Mouse (Mus musculus) stomach, postnatal 0 days (tissue): Measurements from ENCODE around the gene Ulk4. TPM values are rescaled to one million over a fixed set of nuclear protein-coding genes. Genes with fewer than 3 reads are reported as not detected.

Experiments used
- ATAC-seq: fragments of 200-750 bp; cut with Nextera tagmentation; 2 replicates; pipeline ENCODE4 v1.8.0; 2017; ENCODE audit not compliant: low FRiP score, low TSS enrichment
- DNase-seq: peaks from one replicate; pipeline ENCODE4 v3.0.0-alpha.2; 2016; ENCODE audit warnings: low spot score
- H3K27ac ChIP-seq: fragments of 300-500 bp; sonication (generic); replicated peaks from 2 replicates; pipeline ENCODE4 v1.5.1; 2014; ENCODE audit warnings: mild to moderate bottlenecking, control low read depth
- H3K27me3 ChIP-seq: fragments of 300-500 bp; sonication (generic); 2 replicates; pipeline ENCODE4 v1.6.1; 2014; ENCODE audit warnings: low read length; ENCODE audit not compliant: control insufficient read depth, insufficient read depth
- H3K36me3 ChIP-seq: fragments of 300-500 bp; sonication (generic); 2 replicates; pipeline ENCODE4 v1.6.1; 2014; ENCODE audit warnings: low read length, mixed read lengths; ENCODE audit not compliant: control insufficient read depth, insufficient read depth
- H3K4me1 ChIP-seq: fragments of 300-500 bp; sonication (generic); replicated peaks from 2 replicates; pipeline ENCODE4 v1.6.1; 2014; ENCODE audit warnings: antibody characterized with exemption; ENCODE audit not compliant: control insufficient read depth, insufficient read depth
- H3K4me2 ChIP-seq: fragments of 300-500 bp; sonication (generic); replicated peaks from 2 replicates; pipeline ENCODE4 v1.6.1; 2014; ENCODE audit warnings: low read depth, mild to moderate bottlenecking, control low read depth, moderate library complexity
- H3K4me3 ChIP-seq: fragments of 300-500 bp; sonication (generic); 2 replicates; pipeline ENCODE4 v1.5.1; 2014; ENCODE audit warnings: low read depth, low read length, control low read depth
- H3K9ac ChIP-seq: fragments of 300-500 bp; sonication (generic); 2 replicates; pipeline ENCODE4 v1.6.1; 2014; ENCODE audit warnings: mild to moderate bottlenecking, low read length, control low read depth, mixed read lengths
- H3K9me3 ChIP-seq: fragments of 300-500 bp; sonication (generic); 2 replicates; pipeline ENCODE4 v1.6.1; 2016; ENCODE audit warnings: low read length; ENCODE audit not compliant: control insufficient read depth
- CTCF ChIP-seq: IDR thresholded peaks from 2 replicates; pipeline ENCODE4 v1.5.1; 2016; ENCODE audit warnings: antibody characterized with exemption, low read depth, mild to moderate bottlenecking, moderate library complexity
- EP300 ChIP-seq: optimal IDR thresholded peaks from 2 replicates; pipeline ENCODE3; 2016; ENCODE audit warnings: antibody characterized with exemption
- WGBS: fragments of 180-500 bp; shearing (Covaris S2); extraction: QIAGEN DNeasy Blood & Tissue Kit; methylation state at CpG from one replicate; pipeline ENCODE4 v1.1.7; 2014; 5-methylcytosine and 5-hydroxymethylcytosine counted together
- polyA plus RNA-seq: library from polyadenylated mRNA; unstranded; fragments of >200 nt; fragmentation: Nextera tagmentation; extraction: Ambion mirVana; gene quantifications from 2 replicates; pipeline ENCODE4 v1.2.1, GENCODE M21; 2015

Ulk4 gene
- polyA plus RNA-seq, 1 experiment from 2014 or later: 73.3 TPM

GRCm38 (mm10) chr9:121164607-121165006, 112.4 kb downstream of the Ulk4 start:
- no peak for ATAC-seq
- TF ChIP-seq CTCF (no peak), EP300 (no peak)
- WGBS: 78% methylated on average over 7 of the region's 7 CpGs

DNA sequence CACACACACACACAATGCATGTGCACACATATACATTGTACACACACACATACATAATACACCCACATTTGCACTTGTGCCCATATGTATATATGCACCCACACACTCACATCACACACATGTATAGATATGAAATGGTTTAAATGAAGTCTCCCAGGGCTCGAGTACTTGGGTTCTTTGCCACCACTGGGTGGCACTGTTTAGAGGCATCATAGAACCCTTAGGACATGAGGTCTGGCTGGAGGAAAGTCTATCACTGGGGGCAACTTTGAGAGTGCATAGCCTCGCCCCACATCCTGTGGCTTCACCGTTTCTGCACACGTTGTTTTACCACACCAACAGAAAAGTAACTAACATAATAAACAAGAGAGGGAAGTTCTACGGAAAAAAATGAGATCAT, 114.2 kb downstream of the Ulk4 start:
- H3K4me2 ChIP-seq: no peak overlapping the region
- no peak for ATAC-seq
- no peaks in the 10 kb centered on the region for H3K36me3 ChIP-seq
- no peaks in the 10 kb centered on the region for H3K4me1 ChIP-seq
- no peak overlapping the region for H3K4me3 ChIP-seq
- no peaks in the 10 kb centered on the region for H3K9me3 ChIP-seq
- no peak overlapping the region for H3K9ac ChIP-seq
- no peaks in the 10 kb centered on the region for H3K27me3 ChIP-seq
- DNase-seq: no peak
- WGBS: 39% methylated on average over 5 of the region's 5 CpGs
- TF ChIP-seq CTCF (peak; percentile 76), EP300 (no peak)
- H3K27ac ChIP-seq: no peak overlapping the region

More at GRCm38 (mm10) chr9:121164607-121165006, 112.4 kb downstream of the Ulk4 start:
- Histone ChIP-seq H3K9me3 (no peaks in the 10 kb centered on the region), H3K27me3 (no peaks in the 10 kb centered on the region), H3K36me3 (no peaks in the 10 kb centered on the region), H3K4me2 (no peak overlapping the region), H3K4me3 (no peak overlapping the region), H3K27ac (no peak overlapping the region), H3K9ac (no peak overlapping the region), H3K4me1 (no peaks in the 10 kb centered on the region)
- DNase-seq: no peak

DNA sequence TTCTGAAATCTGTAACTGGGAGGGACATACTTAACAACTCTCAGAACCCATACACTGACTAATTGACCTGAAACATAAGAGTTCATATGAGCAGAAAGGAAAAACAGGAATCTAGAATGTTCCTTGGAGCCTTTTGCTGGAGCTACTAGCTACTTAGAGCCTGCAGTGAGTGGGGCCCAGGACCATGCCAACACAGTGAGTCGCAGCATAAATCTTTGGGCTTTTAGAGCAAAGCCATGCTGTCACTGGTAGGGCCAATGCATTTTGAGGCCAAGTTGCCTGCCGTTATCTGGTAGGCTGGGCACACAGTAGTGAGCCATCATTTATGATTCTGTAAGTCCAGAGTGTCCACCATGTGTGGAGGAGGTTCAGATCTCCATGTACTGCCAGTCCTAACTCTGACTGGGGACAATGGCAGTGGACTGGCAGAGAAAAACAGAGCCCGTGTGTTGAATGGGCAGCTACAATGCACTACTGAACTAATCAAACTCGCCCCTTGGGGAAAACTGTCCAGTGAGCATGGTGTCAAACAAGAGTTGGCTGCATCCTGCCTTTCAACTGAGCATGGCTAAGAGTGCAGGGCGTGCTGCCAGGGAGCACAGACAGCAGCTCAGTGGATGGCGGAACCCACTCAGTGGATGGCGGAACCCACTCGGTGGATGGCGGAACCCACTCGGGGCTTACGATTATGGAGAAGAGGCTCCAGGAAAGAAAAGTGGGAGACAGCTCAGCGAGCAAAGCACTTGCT, 115.0 kb downstream of the Ulk4 start:
- H3K9ac ChIP-seq: no peak overlapping the region
- H3K4me3 ChIP-seq: no peak overlapping the region
- no peaks in the 10 kb centered on the region for H3K36me3 ChIP-seq
- no peaks in the 10 kb centered on the region for H3K4me1 ChIP-seq
- H3K9me3 ChIP-seq: no peaks in the 10 kb centered on the region
- H3K27me3 ChIP-seq: no peaks in the 10 kb centered on the region
- no peak overlapping the region for H3K4me2 ChIP-seq
- WGBS: 88% methylated on average over 12 of the region's 12 CpGs
- H3K27ac ChIP-seq: no peak overlapping the region
- no peak for ATAC-seq
- no peak for DNase-seq
- TF ChIP-seq CTCF (no peak), EP300 (no peak)

DNA sequence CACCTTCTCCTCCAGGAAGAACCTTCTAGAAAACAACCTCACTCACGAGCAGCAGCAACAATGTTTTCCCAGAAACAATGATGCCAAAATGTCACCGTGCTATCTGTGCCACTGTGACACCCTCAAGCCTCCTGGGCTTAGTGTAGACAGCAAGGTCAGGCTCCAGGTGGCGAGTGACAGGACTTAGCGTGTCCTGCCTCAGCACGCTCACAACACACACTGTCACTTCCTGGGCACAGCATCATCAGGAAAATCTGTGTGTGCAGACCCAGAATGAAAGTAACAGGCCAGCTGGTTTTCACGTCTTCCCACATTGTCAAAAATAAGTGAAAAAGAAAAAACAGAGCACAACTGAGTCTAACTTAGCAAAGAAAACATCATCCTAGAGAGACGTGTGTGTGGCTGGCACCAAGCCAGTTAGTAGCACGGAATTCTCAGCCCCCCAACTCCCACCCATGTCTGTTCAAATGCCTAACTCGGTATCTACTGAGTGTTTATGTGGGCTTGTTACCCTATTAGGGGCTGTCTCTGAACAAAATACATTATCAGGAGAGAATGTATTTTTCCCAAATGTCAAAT, 120.7 kb downstream of the Ulk4 start:
- H3K4me3 ChIP-seq: no peak overlapping the region
- DNase-seq: no peak
- no peak overlapping the region for H3K4me2 ChIP-seq
- WGBS: 49% methylated on average over 9 of the region's 9 CpGs
- no peak for TF ChIP-seq CTCF
- no peak for TF ChIP-seq EP300
- no peaks in the 10 kb centered on the region for H3K27me3 ChIP-seq
- no peak for ATAC-seq
- H3K9me3 ChIP-seq: no peaks in the 10 kb centered on the region
- no peak overlapping the region for H3K9ac ChIP-seq
- H3K4me1 ChIP-seq: no peaks in the 10 kb centered on the region
- no peaks in the 10 kb centered on the region for H3K36me3 ChIP-seq
- no peak overlapping the region for H3K27ac ChIP-seq

- WGBS: 91% methylated on average over 5 of the region's 5 CpGs
- ATAC-seq: no peak
- Histone ChIP-seq H3K27me3 (no peaks in the 10 kb centered on the region), H3K9ac (no peak overlapping the region), H3K4me3 (no peak overlapping the region), H3K9me3 (no peaks in the 10 kb centered on the region), H3K4me1 (no peaks in the 10 kb centered on the region), H3K27ac (no peak overlapping the region), H3K36me3 (no peaks in the 10 kb centered on the region), H3K4me2 (no peak overlapping the region)
- TF ChIP-seq EP300 (no peak), CTCF (no peak)
- DNase-seq: no peak
These were observed 123.7 kb downstream of the Ulk4 start for GRCm38 (mm10) chr9:121153276-121153675.

DNA sequence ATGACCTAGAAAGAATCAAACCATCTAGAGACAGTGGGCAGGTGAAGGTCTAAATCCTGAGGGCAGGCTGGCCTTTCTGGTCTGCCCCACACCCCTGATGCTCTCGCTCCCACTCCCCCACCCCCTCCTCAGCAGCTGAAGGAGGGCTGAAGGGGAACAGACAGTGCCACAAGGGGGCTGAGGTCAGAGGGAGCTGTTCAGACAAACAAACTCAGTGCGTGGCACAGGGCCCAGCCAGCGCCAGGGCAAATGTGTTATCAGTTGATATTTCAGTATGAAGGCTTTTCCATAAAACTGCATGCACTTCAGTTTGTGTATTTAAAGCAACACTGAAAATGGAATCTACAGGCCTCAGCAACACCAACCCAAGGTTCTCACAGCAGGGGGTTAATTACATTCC, 128.4 kb downstream of the Ulk4 start:
- Histone ChIP-seq H3K4me3 (no peak overlapping the region), H3K27me3 (no peaks in the 10 kb centered on the region), H3K4me1 (no peaks in the 10 kb centered on the region), H3K9ac (no peak overlapping the region), H3K27ac (no peak overlapping the region), H3K9me3 (no peaks in the 10 kb centered on the region), H3K4me2 (no peak overlapping the region), H3K36me3 (no peaks in the 10 kb centered on the region)
- no peak for TF ChIP-seq CTCF
- DNase-seq (peak; percentile 19), ATAC-seq (no peak)
- 46% methylated on average over 3 of the region's 3 CpGs for WGBS
